Mouse (Mus musculus) embryonic fibroblast, embryonic 13.5 days (primary cell): Measurements from ENCODE around the gene Perm1.

Experiments
- CTCF ChIP-seq: IDR thresholded peaks from 2 replicates; pipeline ENCODE4 v1.5.1; 2011; ENCODE audit warnings: mild to moderate bottlenecking, control low read depth, low read length, moderate library complexity, borderline replicate concordance; ENCODE audit not compliant: insufficient read depth
- POLR2A ChIP-seq: IDR thresholded peaks from 2 replicates; pipeline ENCODE4 v1.6.1; 2011; ENCODE audit warnings: low read depth, mild to moderate bottlenecking, control low read depth, low read length, moderate library complexity

DNA sequence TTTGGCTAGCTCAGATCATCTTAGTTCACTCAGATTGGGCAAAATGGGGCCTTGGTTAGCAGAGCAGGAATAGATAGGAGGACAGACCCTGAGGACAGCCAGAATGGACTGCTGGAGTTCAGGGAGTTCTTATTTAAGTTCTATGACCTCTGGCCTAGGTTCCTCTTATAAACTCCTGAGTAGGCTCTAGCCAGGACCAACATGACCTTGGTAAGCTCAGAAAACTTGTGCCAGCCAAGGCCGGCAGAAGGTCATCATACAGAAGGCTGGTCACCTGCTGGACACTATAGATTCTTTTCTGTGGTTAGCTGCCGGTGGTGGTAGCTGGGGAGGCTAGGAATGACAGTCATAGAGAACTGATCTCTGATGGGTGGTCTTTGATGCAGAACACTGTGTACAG lies 528 bp downstream of the Perm1 start:
- TF ChIP-seq CTCF, result no peak
- no peak for TF ChIP-seq POLR2A
